Mouse (Mus musculus) liver, postnatal 0 days (tissue): Measurements from ENCODE around the gene Gng8.

Experiments
- CTCF ChIP-seq: sonication (generic); IDR thresholded peaks from 2 replicates; pipeline ENCODE4 v1.5.1; 2016; ENCODE audit warnings: antibody characterized with exemption, low read depth
- EP300 ChIP-seq: IDR thresholded peaks from 2 replicates; pipeline ENCODE4 v1.6.1; 2016; ENCODE audit warnings: antibody characterized with exemption, low read depth, mild to moderate bottlenecking

GRCm38 (mm10) chr7:16894279-16894678 is 2.7 kb downstream of the Gng8 start:
- TF ChIP-seq CTCF (no peak), EP300 (no peak)
